ENCODE assay signal across 8 mouse cellular contexts in the genomic region with DNA sequence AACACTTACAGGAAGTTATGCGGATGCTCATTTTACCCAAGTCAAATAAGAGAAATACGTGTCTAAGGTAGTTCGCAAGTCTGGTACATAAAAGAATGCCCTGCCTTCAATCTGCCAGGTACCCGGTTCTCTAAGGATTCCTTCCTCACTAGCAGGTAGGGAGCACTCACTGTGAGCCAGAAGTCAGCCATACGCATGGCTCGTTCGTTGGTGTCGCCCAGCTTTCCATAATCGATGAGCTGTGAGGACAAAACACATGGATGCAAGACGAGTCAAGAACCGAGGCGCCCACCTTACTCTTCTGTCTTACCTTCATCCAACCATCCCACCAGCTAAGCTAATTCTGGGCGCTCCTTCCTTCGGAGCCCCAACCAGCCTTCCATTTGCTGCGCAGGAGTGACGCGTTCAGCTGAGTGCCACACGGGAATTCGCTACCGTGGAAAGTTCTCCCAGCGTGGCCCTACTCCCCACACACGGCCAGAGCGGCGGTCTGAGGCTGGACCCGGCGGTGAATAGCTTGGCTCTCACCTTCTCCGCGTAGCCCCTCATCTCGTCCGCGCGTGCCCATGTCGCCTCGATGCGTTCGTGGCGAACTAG. TPM values are rescaled to one million over a fixed set of nuclear protein-coding genes. Genes with fewer than 3 reads are reported as not detected.
DNase-seq lines count a peak whose midpoint lies in the region; ATAC-seq and TF ChIP-seq lines count a peak whose summit lies in the region.

No protein-coding gene starts in this region.

- TF ChIP-seq EP300 in lung, postnatal 0 days (IDR thresholded peaks at IDR 0.05): no peak

- H3K27me3 ChIP-seq in lung, postnatal 0 days (replicated peaks; ENCODE audit: insufficient read depth, low read length): no peaks in the 10 kb centered on the region
- no peaks in the 10 kb centered on the region for H3K27me3 ChIP-seq in hindbrain, embryonic 15.5 days
- no peaks in the 10 kb centered on the region for H3K27me3 ChIP-seq in midbrain, embryonic 16.5 days (ENCODE audit: control insufficient read depth, insufficient read depth, low read depth, low read length)

- WGBS in lung, postnatal 0 days: 1% methylated on average over 37 of the region's 37 CpGs
- WGBS in hindbrain, embryonic 15.5 days: 5% methylated on average over 37 of the region's 37 CpGs
- WGBS in midbrain, embryonic 16.5 days: 4% methylated on average over 37 of the region's 37 CpGs

- H3K9ac ChIP-seq in lung, postnatal 0 days (replicated peaks; ENCODE audit: low read depth): peak overlapping the region; percentile 92
- peak overlapping the region; percentile 88 for H3K9ac ChIP-seq in hindbrain, embryonic 15.5 days
- peak overlapping the region; percentile 83 for H3K9ac ChIP-seq in midbrain, embryonic 16.5 days (ENCODE audit: low read depth, low read length)

- H3K4me2 ChIP-seq in lung, postnatal 0 days (replicated peaks; ENCODE audit: low read depth, low read length): peak overlapping the region; percentile 91
- peak overlapping the region; percentile 71 for H3K4me2 ChIP-seq in hindbrain, embryonic 15.5 days
- peak overlapping the region; percentile 73 for H3K4me2 ChIP-seq in midbrain, embryonic 16.5 days (ENCODE audit: low read length)

- peak; percentile 65 for DNase-seq in cerebellum, adult 9-10 months
- DNase-seq in lung, postnatal 0 days (ENCODE audit: low spot score): peak; percentile 20
- DNase-seq in lung, postnatal 36 days: no peak
- no peak for DNase-seq in thymus, postnatal 25 days
- DNase-seq in urinary bladder, adult 18-20 months (ENCODE audit: low spot score in 2 of 2): no peak

- TF ChIP-seq CTCF in lung, postnatal 0 days (IDR thresholded peaks at IDR 0.05): no peak

- H3K4me3 ChIP-seq in lung, postnatal 0 days (ENCODE audit: low read depth, low read length): peak overlapping the region; percentile 81
- H3K4me3 ChIP-seq in hindbrain, embryonic 15.5 days: peak overlapping the region; percentile 70
- H3K4me3 ChIP-seq in midbrain, embryonic 16.5 days (ENCODE audit: low read depth, low read length): peak overlapping the region; percentile 55

- peak overlapping the region; percentile 85 for H3K27ac ChIP-seq in lung, postnatal 0 days (ENCODE audit: low read length)
- peak overlapping the region; percentile 90 for H3K27ac ChIP-seq in hindbrain, embryonic 15.5 days (replicated peaks)
- H3K27ac ChIP-seq in midbrain, embryonic 16.5 days (ENCODE audit: low read length): peak overlapping the region; percentile 88

- H3K36me3 ChIP-seq in lung, postnatal 0 days (ENCODE audit: insufficient read depth, low read length): no peaks in the 10 kb centered on the region
- H3K36me3 ChIP-seq in hindbrain, embryonic 15.5 days: peaks cover 8% of the 10 kb centered on the region
- H3K36me3 ChIP-seq in midbrain, embryonic 16.5 days (ENCODE audit: control insufficient read depth, insufficient read depth, low read length): peaks cover 6% of the 10 kb centered on the region

- ATAC-seq in cerebellum, adult (ENCODE audit: insufficient number of reproducible peaks, low FRiP score, low TSS enrichment): no peak; the same call in 1 of the 2 replicates
- peak; percentile 33 for ATAC-seq in lung, postnatal 0 days
- peak; percentile 74 for ATAC-seq in hindbrain, embryonic 15.5 days (ENCODE audit: low FRiP score, low read depth)
- ATAC-seq in midbrain, embryonic 16.5 days: peak; percentile 79

- H3K4me1 ChIP-seq in lung, postnatal 0 days (ENCODE audit: insufficient read depth, low read depth, low read length): no peaks in the 10 kb centered on the region; the same call in 1 of the 2 replicates
- H3K4me1 ChIP-seq in hindbrain, embryonic 15.5 days (replicated peaks): peaks cover 12% of the 10 kb centered on the region
- peaks cover 12% of the 10 kb centered on the region for H3K4me1 ChIP-seq in midbrain, embryonic 16.5 days (ENCODE audit: control insufficient read depth, insufficient read depth, low read length)

- no peaks in the 10 kb centered on the region for H3K9me3 ChIP-seq in lung, postnatal 0 days (ENCODE audit: low read length)
- H3K9me3 ChIP-seq in hindbrain, embryonic 15.5 days: no peaks in the 10 kb centered on the region
- no peaks in the 10 kb centered on the region for H3K9me3 ChIP-seq in midbrain, embryonic 16.5 days (replicated peaks; ENCODE audit: control insufficient read depth, low read length, poor library complexity, severe bottlenecking)

RNA-seq across cellular contexts. Expression of a gene that starts 0.5 kb away (rescaled TPM):
- 257 and 270 TPM in 2 replicates for polyA plus RNA-seq in lung, postnatal 0 days (2015; fragmentation: Nextera tagmentation; extraction: Ambion mirVana)
- 178 and 195 TPM in 2 replicates for polyA plus RNA-seq in hindbrain, embryonic 15.5 days (2015; fragmentation: Nextera tagmentation; extraction: Ambion mirVana)
- polyA plus RNA-seq in midbrain, embryonic 16.5 days (2015; fragmentation: Nextera tagmentation; extraction: Ambion mirVana): 160 TPM in 2 replicates

RNA-seq across cellular contexts. Expression of a gene that starts 22.9 kb away (rescaled TPM):
- 3.0 and 3.4 TPM in 2 replicates for polyA plus RNA-seq in lung, postnatal 0 days (2015; fragmentation: Nextera tagmentation; extraction: Ambion mirVana)
- 14.3 and 14.8 TPM in 2 replicates for polyA plus RNA-seq in hindbrain, embryonic 15.5 days (2015; fragmentation: Nextera tagmentation; extraction: Ambion mirVana)
- 12.5 and 14.3 TPM in 2 replicates for polyA plus RNA-seq in midbrain, embryonic 16.5 days (2015; fragmentation: Nextera tagmentation; extraction: Ambion mirVana)

RNA-seq across cellular contexts. Expression of a gene that starts 58.3 kb away (rescaled TPM):
- polyA plus RNA-seq in lung, postnatal 0 days (2015; fragmentation: Nextera tagmentation; extraction: Ambion mirVana): 107 and 110 TPM in 2 replicates
- polyA plus RNA-seq in hindbrain, embryonic 15.5 days (2015; fragmentation: Nextera tagmentation; extraction: Ambion mirVana): 45.7 and 46.2 TPM in 2 replicates
- 32.1 and 38.6 TPM in 2 replicates for polyA plus RNA-seq in midbrain, embryonic 16.5 days (2015; fragmentation: Nextera tagmentation; extraction: Ambion mirVana)

Comparison
In these comparisons a context has a peak if more than half of its experiments do, and no peak if none do; other contexts are left out.
1. DNase-seq: peak in cerebellum, adult 9-10 months (single experiment) and lung, postnatal 0 days (single experiment); none in lung, postnatal 36 days (single experiment), thymus, postnatal 25 days (single experiment) and urinary bladder, adult 18-20 months (0 of 2).
2. Peak in every context shown above with its lines, with median percentiles within 50 percentile points of each other: H3K27ac ChIP-seq, H3K4me2 ChIP-seq, H3K4me3 ChIP-seq and H3K9ac ChIP-seq.